Mouse (Mus musculus) frontal cortex, postnatal 10 days (tissue): Measurements from ENCODE around the gene Aif1.

ENCODE experiments used
- DNase-seq, 2 experiments: peaks; one replicate each; pipeline ENCODE4 v3.0.0; 2022; ENCODE audit warnings: low spot score in 2 of 2, mixed read lengths in 1 of 2

The Aif1 gene

GRCm38 (mm10) chr17:35194844-35195630 is 19.2 kb upstream of the Aif1 start:
- no peak for DNase-seq

- DNase-seq = no peak
Measured at GRCm38 (mm10) chr17:35193881-35194843, 18.3 kb upstream of the Aif1 start, which contains the start of gene Ltb. Gene Ltb (plus strand): TSS chr17:35194439.

GRCm38 (mm10) chr17:35192924-35193323 is 17.1 kb upstream of the Aif1 start:
- no peak for DNase-seq

- DNase-seq = no peak
Measured at GRCm38 (mm10) chr17:35191723-35192122, 15.9 kb upstream of the Aif1 start.

GRCm38 (mm10) chr17:35190096-35190495 is 14.2 kb upstream of the Aif1 start:
- no peak for DNase-seq

GRCm38 (mm10) chr17:35189186-35189585 is 13.3 kb upstream of the Aif1 start:
- DNase-seq = no peak

GRCm38 (mm10) chr17:35187959-35188610 is 12.2 kb upstream of the Aif1 start, which contains the start of gene Lst1:
Gene Lst1 (minus strand): TSS chr17:35188439.
- no peak for DNase-seq

- no peak for DNase-seq
Measured at GRCm38 (mm10) chr17:35187345-35187744, 11.5 kb upstream of the Aif1 start.

- no peak for DNase-seq
Measured at GRCm38 (mm10) chr17:35186681-35187080, 10.8 kb upstream of the Aif1 start.

- no peak for DNase-seq
Measured at GRCm38 (mm10) chr17:35185639-35186611, 10.1 kb upstream of the Aif1 start.

GRCm38 (mm10) chr17:35180093-35180492 is 4.2 kb upstream of the Aif1 start:
- DNase-seq = no peak

GRCm38 (mm10) chr17:35178528-35178927 is 2.7 kb upstream of the Aif1 start:
- no peak for DNase-seq

GRCm38 (mm10) chr17:35175382-35175781 is 486 bp downstream of the Aif1 start:
- DNase-seq = no peak

- no peak for DNase-seq
Measured at GRCm38 (mm10) chr17:35174201-35174977, 1.5 kb downstream of the Aif1 start.

GRCm38 (mm10) chr17:35173329-35173728 is 2.5 kb downstream of the Aif1 start:
- DNase-seq = no peak

- no peak for DNase-seq
Measured at GRCm38 (mm10) chr17:35172445-35173234, 3.2 kb downstream of the Aif1 start.

GRCm38 (mm10) chr17:35168541-35169207 is 7.2 kb downstream of the Aif1 start:
- no peak for DNase-seq

GRCm38 (mm10) chr17:35167794-35168193 is 8.1 kb downstream of the Aif1 start:
- DNase-seq = no peak
